Mouse (Mus musculus): ENCODE measurements around the gene Abca4.

- no peak for TF ChIP-seq CTCF (IDR thresholded peaks at IDR 0.05; ENCODE audit: control insufficient read depth, insufficient read depth, insufficient replicate concordance, low read depth, low read length)
- no peak for TF ChIP-seq POLR2A (IDR thresholded peaks at IDR 0.05; ENCODE audit: control insufficient read depth, low read depth, low read length)
Measured at GRCm38 (mm10) chr3:122085157-122085989, 41.1 kb downstream of the Abca4 start.
